Mouse (Mus musculus) lung, adult 2 months (tissue): ENCODE measurements around the gene Gm13277.
"Not testable (repeated sequence)": the region's sequence is repeated elsewhere in the genome, so short reads cannot be mapped to it uniquely, and the experiment has no call there.

Experiments
- CTCF ChIP-seq: fragments of 200-500 bp; IDR thresholded peaks from 2 replicates; pipeline ENCODE4 v1.5.1; 2011; ENCODE audit warnings: mild to moderate bottlenecking, low read length, control low read depth; ENCODE audit not compliant: insufficient read depth
- POLR2A ChIP-seq: fragments of 200-500 bp; IDR thresholded peaks from 2 replicates; pipeline ENCODE4 v1.6.1; 2011; ENCODE audit warnings: low read depth, mild to moderate bottlenecking, control low read depth, low read length, borderline replicate concordance; ENCODE audit errors: extremely low read depth

- not testable (repeated sequence) for TF ChIP-seq CTCF, POLR2A
Measured at GRCm38 (mm10) chr4:88805761-88806160, 17.3 kb downstream of the Gm13277 start.
